Mouse (Mus musculus) heart, embryonic 15.5 days (tissue): ENCODE results near the gene Cenpb. TPM values are rescaled to one million over a fixed set of nuclear protein-coding genes. Genes with fewer than 3 reads are reported as not detected.

ENCODE experiments used
- ATAC-seq: fragments of 200-750 bp; cut with Nextera tagmentation; replicated peaks from 2 replicates; pipeline ENCODE4 v1.8.0; 2017; ENCODE audit warnings: low read depth, moderate TSS enrichment; ENCODE audit not compliant: insufficient number of reproducible peaks, insufficient read depth, low FRiP score
- H3K27ac ChIP-seq: fragments of 300-500 bp; sonication (generic); 2 replicates; pipeline ENCODE4 v1.5.1; 2015; ENCODE audit warnings: mild to moderate bottlenecking, inconsistent platforms
- H3K27me3 ChIP-seq: fragments of 300-500 bp; sonication (generic); 2 replicates; pipeline ENCODE4 v1.6.1; 2015; ENCODE audit warnings: inconsistent platforms
- H3K36me3 ChIP-seq: fragments of 300-500 bp; sonication (generic); 2 replicates; pipeline ENCODE4 v1.6.1; 2015; ENCODE audit warnings: mild to moderate bottlenecking, inconsistent platforms
- H3K4me1 ChIP-seq: fragments of 300-500 bp; sonication (generic); replicated peaks from 2 replicates; pipeline ENCODE4 v1.6.1; 2015; ENCODE audit warnings: inconsistent platforms
- H3K4me2 ChIP-seq: fragments of 300-500 bp; sonication (generic); 2 replicates; pipeline ENCODE4 v1.6.1; 2015; ENCODE audit warnings: inconsistent platforms, mild to moderate bottlenecking, moderate library complexity
- H3K4me3 ChIP-seq: fragments of 300-500 bp; sonication (generic); 2 replicates; pipeline ENCODE4 v1.5.1; 2015; ENCODE audit warnings: mild to moderate bottlenecking, inconsistent platforms
- H3K9ac ChIP-seq: fragments of 300-500 bp; sonication (generic); 2 replicates; pipeline ENCODE4 v1.6.1; 2015; ENCODE audit warnings: mild to moderate bottlenecking, inconsistent platforms
- H3K9me3 ChIP-seq: fragments of 300-500 bp; sonication (generic); replicated peaks from 2 replicates; pipeline ENCODE4 v1.6.1; 2016; ENCODE audit warnings: inconsistent platforms
- WGBS: fragments of 180-500 bp; shearing (Covaris S2); methylation state at CpG from one replicate; pipeline ENCODE4 v1.1.7; 2015; ENCODE audit warnings: mixed read lengths; 5-methylcytosine and 5-hydroxymethylcytosine counted together
- polyA plus RNA-seq: library from polyadenylated mRNA; unstranded; fragments of >200 nt; fragmentation: Nextera tagmentation; extraction: Ambion mirVana; gene quantifications from 2 replicates; pipeline ENCODE4 v1.2.1, GENCODE M21; 2015

Cenpb gene
- polyA plus RNA-seq, 1 experiment from 2014 or later, result 7.5 TPM

DNA sequence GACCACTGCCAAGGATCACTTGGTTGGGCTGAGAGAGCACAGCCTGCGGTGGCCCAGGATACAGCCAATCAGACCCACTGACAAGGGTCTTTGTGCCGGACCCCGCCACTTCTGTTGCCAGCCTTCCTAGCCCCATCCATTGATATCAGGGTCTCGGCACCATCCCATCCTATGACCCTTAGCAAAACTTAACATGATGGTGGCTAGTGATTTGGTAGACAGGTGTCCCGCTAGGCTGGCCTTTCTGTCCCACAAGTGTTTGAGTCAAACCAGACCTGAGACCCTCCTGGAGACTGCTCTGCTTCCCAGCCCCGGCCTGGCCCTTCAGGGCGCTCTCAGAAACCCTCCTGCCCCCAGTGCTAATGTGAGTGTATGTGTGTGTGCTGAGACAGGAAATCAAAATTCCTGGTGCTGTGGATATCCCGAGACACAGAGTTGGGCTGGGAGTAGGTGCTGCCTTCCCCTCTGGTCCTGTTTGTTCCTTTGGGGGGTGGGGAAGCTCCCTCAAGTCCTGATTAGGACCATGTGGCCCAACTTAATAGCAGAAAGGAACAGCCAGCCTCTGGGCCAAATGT lies 45.0 kb downstream of the Cenpb start:
- Histone ChIP-seq H3K27me3 (no peaks in the 10 kb centered on the region), H3K36me3 (no peaks in the 10 kb centered on the region), H3K4me1 (peaks cover 46% of the 10 kb centered on the region), H3K9me3 (no peaks in the 10 kb centered on the region), H3K4me3 (no peak overlapping the region), H3K4me2 (no peak overlapping the region), H3K27ac (peak overlapping the region; percentile 73), H3K9ac (no peak overlapping the region)
- WGBS, result 62% methylated on average over 8 of the region's 8 CpGs
- ATAC-seq, result no peak

DNA sequence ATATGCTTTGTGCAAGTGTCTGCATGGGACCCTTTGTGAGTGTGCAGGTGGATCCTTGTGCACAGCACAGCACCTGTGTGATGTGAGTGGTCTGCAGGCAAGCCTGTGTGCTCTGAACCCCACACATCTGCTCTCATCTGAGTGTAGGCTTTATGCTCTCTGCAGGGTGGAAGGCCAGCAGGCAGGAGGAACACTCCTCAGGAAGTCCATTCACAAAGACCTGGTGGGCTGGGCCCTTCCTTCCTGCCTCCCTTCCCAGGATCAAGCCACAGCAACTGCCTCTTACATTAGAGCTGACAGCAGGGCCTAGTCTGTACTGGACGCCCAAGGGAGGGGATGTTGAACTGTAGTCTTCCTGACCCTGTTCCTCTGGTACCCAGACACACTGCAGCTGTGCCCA lies 45.5 kb downstream of the Cenpb start:
- Histone ChIP-seq H3K27me3 (no peaks in the 10 kb centered on the region), H3K9ac (no peak overlapping the region), H3K4me3 (no peak overlapping the region), H3K4me1 (peaks cover 44% of the 10 kb centered on the region), H3K36me3 (no peaks in the 10 kb centered on the region), H3K4me2 (no peak overlapping the region), H3K9me3 (no peaks in the 10 kb centered on the region), H3K27ac (peak overlapping the region; percentile 73)
- 53% methylated on average over 1 of the region's 1 CpGs for WGBS
- peak; percentile 54 for ATAC-seq

DNA sequence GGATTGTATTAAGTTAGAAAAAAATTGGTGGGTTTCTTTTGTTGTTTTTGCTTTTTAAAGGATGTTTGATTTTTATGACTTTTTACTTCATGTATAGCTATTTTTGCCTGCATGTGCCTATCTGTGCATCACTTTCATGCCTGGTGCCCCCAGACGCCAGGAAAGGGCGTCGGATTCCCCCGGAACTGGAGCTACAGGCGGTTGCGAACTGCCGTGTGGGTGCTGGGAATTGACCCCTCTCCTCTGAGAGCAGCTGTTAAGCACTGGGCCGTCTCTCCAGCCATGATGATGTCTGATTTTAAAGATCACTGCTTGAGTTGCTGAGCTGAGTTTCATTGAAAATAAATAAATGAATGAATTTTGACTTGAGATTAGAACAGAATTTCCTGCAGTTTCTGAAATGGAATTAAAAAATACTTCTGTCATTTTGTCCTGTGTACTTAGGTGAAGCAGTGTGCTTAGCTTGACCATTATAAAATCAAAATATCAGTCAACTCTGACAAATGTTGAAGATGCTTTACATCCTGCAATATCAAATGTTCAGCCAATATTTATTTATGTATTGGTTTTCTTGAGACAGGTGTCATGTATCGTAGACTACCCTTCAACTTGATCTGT lies 46.8 kb downstream of the Cenpb start, which contains the start of gene Gm11037:
TSS of gene Gm11037 (plus strand) at position 568 of the 618 bp plus-strand sequence.
- H3K9ac ChIP-seq, result no peak within 1 kb of the TSS
- ATAC-seq, result no peak
- WGBS, result 85% methylated on average over 9 of the region's 9 CpGs
- no peaks in the 10 kb centered on the region for H3K9me3 ChIP-seq
- H3K36me3 ChIP-seq, result no peaks in the 10 kb centered on the region
- H3K4me1 ChIP-seq, result peaks cover 44% of the 10 kb centered on the region
- no peaks in the 10 kb centered on the region for H3K27me3 ChIP-seq
- peak within 1 kb of the TSS; percentile 73 for H3K27ac ChIP-seq
- no peak within 1 kb of the TSS for H3K4me3 ChIP-seq
- no peak within 1 kb of the TSS for H3K4me2 ChIP-seq

DNA sequence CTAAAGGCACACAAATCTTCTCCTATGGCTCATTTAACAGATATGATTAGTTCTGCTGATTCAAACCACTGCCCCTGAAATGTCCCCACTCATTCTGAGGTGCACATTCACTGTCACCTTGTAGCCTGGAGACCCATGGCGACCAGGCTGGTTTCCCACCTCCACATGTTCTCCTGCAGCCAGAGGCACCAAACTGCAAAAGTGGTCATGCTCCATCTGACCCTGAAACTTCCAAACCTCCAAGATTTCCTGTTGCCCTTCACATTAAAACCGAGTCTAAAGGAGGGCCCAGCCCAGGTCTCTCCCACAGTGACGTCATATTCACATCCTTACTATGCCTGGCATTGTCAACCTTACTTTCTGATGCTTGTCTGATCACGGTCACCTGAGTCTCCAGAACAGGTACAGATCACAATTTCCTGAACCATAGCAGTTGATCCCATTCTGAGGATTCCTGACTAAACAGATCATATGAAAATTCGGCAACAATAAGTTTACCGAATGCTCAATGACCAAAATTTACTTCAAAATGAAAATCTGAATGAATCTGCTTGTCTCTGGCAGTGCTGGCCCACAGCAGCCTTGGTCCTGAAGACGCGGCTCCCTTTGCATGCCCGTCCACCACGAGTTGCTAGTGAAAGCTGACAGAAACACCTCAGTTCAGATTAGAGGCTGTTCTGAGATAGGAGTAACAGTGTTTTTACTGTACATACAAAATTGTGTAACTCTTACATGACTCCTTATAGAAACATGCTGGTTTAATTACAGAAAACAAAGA lies 47.6 kb downstream of the Cenpb start:
- no peak for ATAC-seq
- 66% methylated on average over 10 of the region's 10 CpGs for WGBS
- no peaks in the 10 kb centered on the region for H3K36me3 ChIP-seq
- H3K4me2 ChIP-seq, result no peak overlapping the region
- H3K27ac ChIP-seq, result peak overlapping the region; percentile 44
- peaks cover 47% of the 10 kb centered on the region for H3K4me1 ChIP-seq
- H3K4me3 ChIP-seq, result no peak overlapping the region
- H3K9me3 ChIP-seq, result no peaks in the 10 kb centered on the region
- no peaks in the 10 kb centered on the region for H3K27me3 ChIP-seq
- H3K9ac ChIP-seq, result no peak overlapping the region

DNA sequence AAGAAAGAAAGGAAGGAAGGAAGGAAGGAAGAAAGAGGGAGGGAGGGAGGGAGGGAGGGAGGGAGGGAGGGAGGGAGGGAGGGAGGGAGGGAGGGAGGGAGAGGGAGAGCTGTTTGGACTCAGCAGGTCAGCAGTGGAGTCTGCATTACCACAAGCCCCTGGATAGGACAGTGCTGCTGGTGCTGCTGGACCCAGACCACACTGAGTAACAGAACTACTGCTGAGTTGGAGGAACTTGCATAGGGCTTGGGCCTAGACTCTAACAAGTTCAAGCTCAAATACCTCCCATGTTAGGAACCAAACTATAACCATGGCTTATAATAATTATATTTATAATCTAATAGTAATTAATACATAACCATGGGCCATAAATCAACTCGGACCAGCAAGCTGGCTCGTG lies 49.0 kb downstream of the Cenpb start:
- Histone ChIP-seq H3K9ac (no peak overlapping the region), H3K4me3 (no peak overlapping the region), H3K27ac (no peak overlapping the region), H3K9me3 (no peaks in the 10 kb centered on the region), H3K36me3 (no peaks in the 10 kb centered on the region), H3K4me2 (no peak overlapping the region), H3K4me1 (peaks cover 44% of the 10 kb centered on the region), H3K27me3 (no peaks in the 10 kb centered on the region)
- no peak for ATAC-seq
- 93% methylated on average over 2 of the region's 2 CpGs for WGBS

DNA sequence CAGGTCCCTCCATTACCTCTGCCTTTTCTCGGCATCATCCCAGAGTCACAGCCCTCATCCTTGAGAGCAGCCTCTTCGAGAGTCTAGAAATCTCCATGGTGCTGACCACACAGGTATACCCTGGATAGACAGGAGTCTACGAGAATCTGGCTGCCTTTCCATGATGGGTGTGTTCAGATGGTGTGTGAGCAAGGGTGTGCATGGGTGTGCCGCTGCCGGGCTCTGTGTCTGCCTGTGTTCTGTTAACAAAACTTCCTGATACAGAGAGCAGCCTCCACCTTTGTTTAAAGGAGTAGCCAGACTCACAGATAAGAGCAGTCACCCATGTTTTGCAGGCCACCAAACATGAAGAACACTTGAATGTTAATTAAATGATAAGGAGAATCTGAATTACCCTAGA lies 50.0 kb downstream of the Cenpb start:
- H3K27me3 ChIP-seq, result no peaks in the 10 kb centered on the region
- no peak for ATAC-seq
- no peak overlapping the region for H3K4me3 ChIP-seq
- H3K27ac ChIP-seq, result no peak overlapping the region
- 59% methylated on average over 5 of the region's 5 CpGs for WGBS
- H3K36me3 ChIP-seq, result no peaks in the 10 kb centered on the region
- no peaks in the 10 kb centered on the region for H3K9me3 ChIP-seq
- H3K9ac ChIP-seq, result no peak overlapping the region
- H3K4me2 ChIP-seq, result peak overlapping the region; percentile 86; the same call in 1 of the 2 replicates
- peaks cover 34% of the 10 kb centered on the region for H3K4me1 ChIP-seq

DNA sequence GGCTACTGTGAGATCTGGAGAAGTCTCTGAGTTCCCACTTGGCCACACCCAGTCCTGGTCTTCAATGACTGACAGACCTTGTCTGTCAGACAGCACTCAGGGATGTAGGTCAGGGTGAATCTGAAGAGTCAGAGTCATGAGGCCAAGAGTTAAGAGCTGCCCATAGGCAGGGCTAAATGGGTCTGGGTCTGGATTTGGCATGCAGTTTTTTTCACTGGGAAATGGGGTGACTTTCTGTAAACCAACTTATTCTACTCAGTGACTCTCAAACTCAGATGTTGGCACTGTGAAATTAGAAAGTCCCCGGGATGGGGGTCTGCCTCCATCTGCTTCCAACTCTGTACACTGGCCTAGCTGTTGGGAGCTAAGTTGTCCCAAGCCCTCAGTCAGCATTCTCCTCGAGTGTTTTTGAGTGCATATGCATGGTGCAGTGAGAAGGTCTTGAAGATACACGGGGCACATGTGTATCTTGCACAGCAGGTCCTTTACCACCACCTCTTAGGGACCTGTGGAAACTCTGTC lies 51.2 kb downstream of the Cenpb start:
- peaks cover 22% of the 10 kb centered on the region for H3K4me1 ChIP-seq
- H3K9me3 ChIP-seq, result no peaks in the 10 kb centered on the region
- no peaks in the 10 kb centered on the region for H3K36me3 ChIP-seq
- no peak overlapping the region for H3K9ac ChIP-seq
- WGBS, result 75% methylated on average over 3 of the region's 3 CpGs
- no peaks in the 10 kb centered on the region for H3K27me3 ChIP-seq
- no peak for ATAC-seq
- H3K4me3 ChIP-seq, result peak overlapping the region; percentile 63
- no peak overlapping the region for H3K27ac ChIP-seq
- peak overlapping the region; percentile 86 for H3K4me2 ChIP-seq

DNA sequence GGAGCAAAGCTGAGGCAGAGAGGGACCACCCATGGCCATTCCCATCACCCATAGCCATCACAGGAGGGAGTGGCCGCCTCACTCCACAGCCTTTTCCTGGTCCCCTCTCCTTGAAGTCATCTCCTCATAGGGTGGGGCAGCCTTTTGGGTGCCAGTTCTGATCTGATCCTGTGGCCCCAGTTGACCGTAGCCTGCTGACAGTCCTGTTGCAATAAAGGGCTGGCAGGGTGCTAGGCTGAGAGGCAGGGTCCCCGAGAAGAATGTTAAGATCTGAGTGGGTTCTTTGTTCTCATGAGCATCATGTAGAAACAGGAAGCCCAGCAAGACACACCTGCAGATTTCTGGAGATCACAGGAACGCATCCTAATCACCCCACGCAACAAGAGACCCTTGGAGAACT lies 51.7 kb downstream of the Cenpb start:
- Histone ChIP-seq H3K36me3 (no peaks in the 10 kb centered on the region), H3K27ac (no peak overlapping the region), H3K27me3 (no peaks in the 10 kb centered on the region), H3K4me1 (peaks cover 20% of the 10 kb centered on the region), H3K9ac (peak overlapping the region; percentile 73), H3K4me2 (peak overlapping the region; percentile 86), H3K9me3 (no peaks in the 10 kb centered on the region), H3K4me3 (peak overlapping the region; percentile 63)
- no peak for ATAC-seq
- 82% methylated on average over 5 of the region's 5 CpGs for WGBS

DNA sequence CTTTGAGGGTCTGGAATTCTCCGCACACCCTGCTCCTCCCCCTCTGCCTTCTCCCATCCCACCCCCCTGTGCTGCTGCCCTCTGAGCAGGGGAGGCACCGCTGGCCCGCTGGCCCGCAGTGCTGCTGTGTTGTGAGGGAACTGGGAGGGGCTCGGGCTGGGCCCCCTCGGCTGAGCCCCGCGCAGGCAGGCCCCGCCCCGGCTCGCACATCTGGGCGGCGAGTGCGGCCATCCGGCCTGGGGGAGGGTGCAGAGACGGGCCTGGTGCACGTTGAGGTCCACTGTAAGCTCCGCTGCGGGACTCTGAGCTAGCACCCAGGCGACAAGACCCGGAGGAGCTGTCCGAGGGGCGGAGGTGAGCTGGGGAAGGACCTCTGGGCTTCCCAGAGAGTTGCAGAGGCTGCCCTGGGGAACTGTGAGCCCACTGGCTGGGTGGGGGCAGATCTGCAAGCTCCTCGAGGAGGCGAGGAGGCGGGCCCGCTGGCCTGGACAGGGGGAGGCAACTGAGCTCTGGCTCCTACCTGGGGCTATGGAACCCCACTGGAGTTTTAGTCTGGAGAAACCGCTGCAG lies 52.6 kb downstream of the Cenpb start, which contains the start of gene Hspa12b:
TSS of gene Hspa12b (plus strand) at position 120 of the 570 bp plus-strand sequence.
- 2% methylated on average over 28 of the region's 28 CpGs for WGBS
- H3K27me3 ChIP-seq, result no peaks in the 10 kb centered on the region
- H3K4me2 ChIP-seq, result peak within 1 kb of the TSS; percentile 86
- peak within 1 kb of the TSS; percentile 63 for H3K4me3 ChIP-seq
- peak within 1 kb of the TSS; percentile 73 for H3K9ac ChIP-seq
- H3K27ac ChIP-seq, result peak within 1 kb of the TSS; percentile 76
- H3K9me3 ChIP-seq, result no peaks in the 10 kb centered on the region
- ATAC-seq, result peak; percentile 91
- H3K4me1 ChIP-seq, result peaks cover 18% of the 10 kb centered on the region
- H3K36me3 ChIP-seq, result no peaks in the 10 kb centered on the region

DNA sequence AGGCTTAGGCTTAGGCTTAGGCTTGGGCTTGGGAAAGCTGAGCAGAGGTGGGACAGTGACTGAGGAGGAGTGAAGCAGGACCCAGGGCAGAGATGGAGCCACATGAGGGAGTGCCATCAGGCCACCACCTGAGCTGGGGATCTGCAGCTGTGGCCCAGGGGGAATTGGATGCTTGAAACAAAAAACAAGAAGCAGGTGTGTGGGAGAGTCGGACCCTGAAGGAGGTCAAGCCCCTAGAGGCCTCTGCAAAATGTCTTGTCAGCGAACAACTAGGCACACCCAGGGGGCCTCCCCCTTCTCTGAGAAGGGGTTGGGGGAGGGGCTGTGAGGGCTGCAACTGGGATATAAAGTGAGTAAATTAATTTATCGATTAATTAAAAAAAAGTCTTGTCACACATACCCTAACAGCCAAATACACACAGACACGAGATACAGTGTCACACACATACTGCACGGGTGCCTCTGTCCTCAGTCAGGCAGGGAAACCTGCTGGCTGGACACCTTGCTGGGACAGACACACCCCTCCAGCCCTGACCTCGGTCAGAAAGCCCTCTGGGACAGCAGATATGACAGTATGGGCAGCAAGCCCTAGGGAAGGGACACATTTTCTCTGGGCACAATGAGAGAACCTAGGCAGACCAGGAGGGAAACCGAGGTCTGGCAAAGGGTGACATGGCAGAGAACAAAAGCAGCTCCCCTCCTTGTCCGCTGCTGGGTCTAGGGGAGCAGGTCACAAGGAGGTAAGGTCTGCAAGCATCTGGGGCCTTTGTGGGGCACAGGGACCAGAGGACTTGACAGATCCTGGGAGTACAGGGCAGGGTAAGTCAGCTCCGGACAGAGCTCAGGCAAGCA lies 53.7 kb downstream of the Cenpb start:
- no peak for ATAC-seq
- no peaks in the 10 kb centered on the region for H3K27me3 ChIP-seq
- H3K4me1 ChIP-seq, result peaks cover 18% of the 10 kb centered on the region
- H3K9me3 ChIP-seq, result no peaks in the 10 kb centered on the region
- no peak overlapping the region; the same call in 1 of the 2 replicates for H3K9ac ChIP-seq
- 62% methylated on average over 9 of the region's 9 CpGs for WGBS
- H3K4me2 ChIP-seq, result peak overlapping the region; percentile 86; the same call in 1 of the 2 replicates
- no peak overlapping the region; the same call in 1 of the 2 replicates for H3K27ac ChIP-seq
- no peak overlapping the region for H3K4me3 ChIP-seq
- H3K36me3 ChIP-seq, result no peaks in the 10 kb centered on the region
